Mouse (Mus musculus) v-Abl transformed pro-B cells (cell line): ENCODE results near the gene Il2ra.
"Not testable (repeated sequence)": the region's sequence is repeated elsewhere in the genome, so short reads cannot be mapped to it uniquely, and the experiment has no call there.

Source experiments
- in situ Hi-C, 2 experiments: fragments of 400-800 bp; cut with MboI; formaldehyde crosslinking; loops; one replicate each; pipeline ENCODE4 v1.15.1; 2025; ENCODE audit not compliant: unreplicated experiment in 2 of 2

Il2ra gene

DNA sequence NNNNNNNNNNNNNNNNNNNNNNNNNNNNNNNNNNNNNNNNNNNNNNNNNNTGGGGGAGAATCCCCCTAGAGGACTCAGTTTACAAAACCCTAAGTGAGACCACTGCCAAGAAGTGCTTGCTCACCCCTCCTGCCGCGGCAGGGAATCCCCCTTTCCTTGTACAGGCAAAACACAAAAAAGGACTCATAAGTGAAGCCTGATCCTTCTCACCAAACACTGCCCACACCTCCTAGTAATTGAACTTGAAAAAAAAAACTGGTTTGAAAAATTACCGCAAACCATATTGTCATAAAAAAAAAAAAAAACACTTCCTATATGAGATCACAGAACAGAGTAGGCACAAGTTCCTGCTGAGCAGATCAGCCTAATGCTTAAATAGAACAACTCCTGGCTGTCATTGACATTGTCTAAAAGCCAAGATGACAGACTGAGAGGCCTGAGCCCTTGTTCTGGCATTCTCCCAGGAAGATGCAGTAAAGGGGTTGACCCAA, at the start of gene Il2ra:
Gene Il2ra (plus strand): TSS at position 357 of the 491 bp plus-strand sequence.
- in situ Hi-C loops, result loop anchor here in 1 of 2 experiments (25.0 kb wide), 2 partner anchors 1770 to 1920 kb away; partner anchors contain the start of gene Vim

DNA sequence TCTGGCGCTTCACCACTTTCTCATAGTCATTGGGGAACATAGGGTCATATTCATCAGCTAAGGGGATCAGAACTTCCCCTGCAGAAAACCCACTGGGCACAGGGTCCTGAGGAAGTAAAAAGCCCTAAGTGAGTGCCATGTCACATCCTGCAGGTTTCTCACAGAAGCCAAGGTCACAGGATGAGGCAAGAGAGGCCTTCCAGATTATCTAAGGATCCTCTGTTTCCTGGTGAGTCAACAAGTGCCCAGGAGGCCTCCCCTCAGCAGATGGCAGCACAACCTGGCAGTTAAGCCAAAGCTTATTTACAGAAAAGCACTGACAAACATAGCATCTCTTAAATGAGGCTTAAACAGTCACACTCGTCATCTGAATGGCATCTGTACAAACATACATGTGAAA, 45.9 kb upstream of the Il2ra start:
- in situ Hi-C loops, result loop anchor here (25.0 kb wide), 3 partner anchors 266 to 791 kb away; partner anchors contain the start of gene Itga8 (in 1 of the 2)

DNA sequence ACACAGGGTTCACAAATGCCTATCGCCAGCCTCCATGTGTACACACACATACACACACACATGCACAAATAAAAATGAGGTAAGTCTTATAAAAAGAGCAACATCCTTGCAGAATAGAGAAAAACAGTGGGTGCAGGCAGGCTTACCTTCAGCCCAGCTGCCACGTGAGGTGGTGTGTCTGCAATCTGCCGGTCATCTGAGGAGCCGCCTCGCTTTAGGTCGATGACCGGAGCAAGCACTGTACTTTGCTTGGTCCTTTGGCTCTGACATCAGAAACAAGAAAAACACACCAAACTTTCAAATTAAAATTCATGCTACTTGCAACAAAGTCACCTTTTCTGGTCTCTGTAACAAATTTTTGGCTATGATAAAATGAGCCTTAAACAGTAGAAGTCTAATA, 44.7 kb upstream of the Il2ra start:
- in situ Hi-C loops, result loop anchor here (25.0 kb wide), 3 partner anchors 264 to 789 kb away; partner anchors contain the start of gene Itga8 (in 1 of the 2)

DNA sequence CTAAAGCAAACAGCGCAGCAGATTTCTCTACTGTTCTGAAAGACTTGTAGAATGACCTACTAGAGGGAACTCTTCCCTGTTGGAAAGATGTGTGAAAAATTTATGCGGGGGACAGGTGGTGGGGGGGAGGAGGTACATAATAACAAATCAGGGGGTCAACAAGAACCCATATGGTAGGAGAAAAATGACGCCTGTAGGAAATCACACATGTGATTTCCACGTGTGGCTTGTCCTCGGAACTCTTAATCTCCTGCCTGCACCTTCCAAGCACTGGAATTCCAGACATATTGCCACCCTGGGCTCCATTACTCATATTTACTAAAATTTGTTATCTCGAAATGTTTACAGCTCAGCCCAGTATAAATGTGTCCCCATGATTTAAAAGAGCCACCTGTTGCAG, 40.8 kb upstream of the Il2ra start:
- in situ Hi-C loops, result loop anchor here (5.0 to 10.0 kb wide), 3 partner anchors 81 to 271 kb away; partner anchors contain the start of genes Ankrd16 (in 1 of the 2) and Fbh1 (in 1 of the 2)

DNA sequence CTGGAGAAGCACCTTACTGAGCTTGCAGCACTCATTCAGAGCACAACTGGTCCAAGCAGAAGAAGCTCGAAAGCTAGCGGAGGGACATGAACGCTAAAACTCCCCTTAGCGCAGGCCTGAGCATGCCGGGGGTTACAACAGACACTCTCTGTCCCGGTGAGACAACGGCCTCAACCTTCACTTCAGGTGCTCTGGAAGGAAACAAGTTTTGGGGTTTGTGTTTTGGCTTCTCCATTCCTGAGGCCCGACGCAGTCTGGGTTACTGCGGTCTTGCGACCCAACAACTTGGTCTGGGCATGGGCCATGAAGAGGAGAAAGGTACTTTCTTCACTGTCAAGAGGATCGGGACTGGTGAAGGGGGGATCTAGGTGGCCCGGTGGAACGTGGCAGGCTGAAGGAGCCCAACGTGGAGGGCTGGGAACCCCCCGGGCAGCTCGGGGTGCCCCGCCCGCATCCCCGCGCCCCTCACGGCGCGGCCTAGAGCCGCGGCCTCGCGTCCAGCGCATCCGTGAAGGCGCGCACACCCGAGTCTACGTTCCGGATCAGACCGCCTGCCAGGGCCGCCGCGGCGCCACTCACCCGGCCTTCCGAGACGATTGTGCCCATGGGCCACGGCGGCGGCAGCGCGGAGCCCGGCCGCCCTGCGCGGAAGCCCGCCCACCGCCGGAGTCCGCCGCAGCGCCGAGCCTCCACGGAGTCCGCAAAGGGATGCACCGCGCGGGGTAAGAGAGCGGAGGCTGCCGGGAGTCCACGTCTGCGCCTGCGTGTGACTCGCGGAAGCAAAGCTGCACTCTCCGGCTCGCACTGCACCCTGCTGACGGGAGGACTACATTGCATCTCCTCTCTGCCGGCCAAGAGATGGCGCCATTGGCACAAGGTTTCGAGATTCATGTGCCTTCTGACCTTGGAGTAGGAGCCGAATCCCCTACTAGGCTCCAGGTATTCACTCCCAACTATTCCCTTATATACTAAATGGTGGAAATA, 39.8 kb upstream of the Il2ra start:
- in situ Hi-C loops, result loop anchor here (5.0 to 10.0 kb wide), 3 partner anchors 80 to 270 kb away; partner anchors contain the start of genes Ankrd16 (in 1 of the 2) and Fbh1 (in 1 of the 2)

DNA sequence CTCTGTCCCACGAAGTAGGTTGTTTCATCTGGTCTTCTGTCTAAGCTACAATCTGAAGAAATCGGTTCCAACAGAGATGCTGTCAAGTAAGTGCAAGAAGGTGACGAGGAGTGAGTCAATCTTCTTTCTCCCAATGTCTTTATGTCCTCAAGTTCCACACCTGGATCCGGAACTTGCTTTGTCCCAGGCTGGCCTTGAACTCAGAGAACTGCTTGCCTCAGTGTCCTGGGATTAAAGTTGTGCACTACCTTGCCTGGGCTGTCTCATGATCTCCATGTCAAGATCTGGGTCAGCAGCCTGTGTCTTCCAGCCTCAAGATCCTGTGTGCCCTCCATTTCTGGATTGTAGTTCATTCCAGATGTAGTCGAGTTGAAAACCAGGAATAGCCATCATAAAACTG, 38.6 kb upstream of the Il2ra start, which contains the start of gene Rbm17:
Gene Rbm17 (minus strand): TSS at position 101 of the 400 bp plus-strand sequence.
- in situ Hi-C loops, result loop anchor here (5.0 to 10.0 kb wide), 3 partner anchors 78 to 268 kb away; partner anchors contain the start of genes Ankrd16 (in 1 of the 2) and Fbh1 (in 1 of the 2)

DNA sequence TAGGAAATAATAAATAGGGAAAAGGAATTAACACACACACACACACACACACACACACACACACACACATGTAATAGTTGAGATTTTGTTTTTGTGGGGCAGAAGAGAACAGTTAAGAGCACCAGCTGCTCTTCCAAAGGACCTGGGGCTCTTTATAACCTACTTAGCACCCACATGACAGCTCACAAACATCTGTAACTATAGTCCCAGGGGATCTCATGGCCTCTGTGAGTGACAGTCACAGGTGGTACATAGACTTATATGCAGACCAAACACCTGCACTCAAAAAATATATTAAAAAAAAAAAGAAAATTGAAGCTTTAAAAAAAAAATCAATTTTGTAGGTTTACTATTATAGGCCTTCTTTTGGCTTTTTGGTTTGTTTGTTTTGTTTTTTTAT, 37.7 kb upstream of the Il2ra start:
- in situ Hi-C loops, result loop anchor here (5.0 to 10.0 kb wide), 4 partner anchors 57 to 267 kb away; partner anchors contain the start of genes Ankrd16 (in 1 of the 2) and Fbh1 (in 1 of the 2)

DNA sequence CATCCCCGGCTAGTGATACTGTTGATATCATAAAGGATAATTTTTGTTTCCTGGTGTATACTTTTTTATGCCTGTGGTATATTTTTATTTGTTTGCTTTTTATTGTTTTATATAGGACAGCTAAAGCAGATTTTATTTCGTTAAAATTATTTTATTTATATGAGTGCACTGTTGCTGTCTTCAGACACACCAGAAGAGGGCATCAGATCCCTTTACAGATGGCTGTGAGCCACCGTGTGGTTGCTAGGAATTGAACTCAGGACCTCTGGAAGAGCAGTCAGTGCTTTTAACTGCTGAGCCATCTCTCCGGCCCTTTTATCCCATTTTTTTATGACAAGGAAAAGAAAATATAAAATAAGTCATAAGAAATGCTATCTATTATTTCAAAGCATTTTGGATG, 35.9 kb upstream of the Il2ra start:
- in situ Hi-C loops, result loop anchor here (5.0 to 10.0 kb wide), 2 partner anchors 56 to 168 kb away; partner anchors contain the start of genes Ankrd16 (in 1 of the 2) and Fbh1 (in 1 of the 2)

DNA sequence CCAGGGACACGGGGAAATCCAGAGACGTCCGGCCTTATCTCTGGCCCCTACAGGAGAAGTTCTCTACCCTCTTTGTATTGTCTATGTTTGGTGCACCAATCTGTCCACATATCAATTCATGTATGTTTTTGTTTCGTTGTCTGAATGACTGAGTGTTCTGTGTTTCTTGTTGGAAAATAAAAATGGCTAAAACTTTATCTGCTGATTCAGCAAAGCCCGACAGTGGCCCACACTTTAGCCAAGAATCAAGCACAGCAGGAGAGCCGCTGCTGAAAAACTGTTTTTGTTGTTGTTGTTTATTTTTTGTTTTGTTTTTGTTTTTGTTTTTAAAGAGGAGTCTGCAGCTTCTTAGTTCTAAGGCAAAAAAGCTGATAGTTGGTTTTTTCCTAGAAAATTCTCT, 29.7 kb upstream of the Il2ra start:
- in situ Hi-C loops, result not testable (repeated sequence)

DNA sequence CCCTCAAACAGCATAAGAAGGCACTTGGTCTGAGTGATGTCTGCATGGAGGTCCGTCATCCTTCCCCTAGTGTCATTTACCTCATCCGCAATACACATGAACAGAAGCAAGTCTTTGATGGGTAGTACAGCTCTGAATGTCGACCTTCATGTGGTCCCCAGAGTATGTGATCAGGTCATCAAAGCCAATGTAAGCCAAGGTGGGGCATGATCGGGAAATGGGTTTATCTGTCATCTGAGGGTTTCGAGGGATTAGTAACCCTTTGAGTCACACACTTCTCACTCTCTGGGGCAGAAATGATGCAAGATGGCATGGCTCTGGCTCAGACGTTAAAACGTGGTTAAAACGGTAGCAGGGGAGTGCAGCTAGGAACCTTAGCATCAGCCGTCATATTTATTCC, 25.8 kb upstream of the Il2ra start:
- in situ Hi-C loops, result no loop called here

DNA sequence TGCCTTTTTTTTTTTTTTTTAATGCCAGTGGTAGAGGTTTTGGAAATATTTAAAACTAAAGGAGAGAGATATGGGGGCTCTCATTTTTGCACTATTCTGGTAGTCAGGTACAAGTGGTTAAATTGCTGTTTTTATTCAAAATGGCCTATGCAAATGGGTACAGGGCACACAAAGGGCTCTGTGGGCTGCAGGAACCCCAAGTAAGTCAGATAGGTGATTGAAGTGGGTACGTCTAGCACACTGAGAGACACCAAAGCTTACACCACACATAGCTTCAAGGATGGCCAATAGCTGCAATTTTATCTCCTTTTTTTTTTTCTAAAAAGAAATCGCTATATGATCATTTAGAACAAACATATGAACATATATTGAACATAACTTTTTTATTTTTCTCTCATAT, 23.0 kb upstream of the Il2ra start:
- in situ Hi-C loops, result no loop called here

DNA sequence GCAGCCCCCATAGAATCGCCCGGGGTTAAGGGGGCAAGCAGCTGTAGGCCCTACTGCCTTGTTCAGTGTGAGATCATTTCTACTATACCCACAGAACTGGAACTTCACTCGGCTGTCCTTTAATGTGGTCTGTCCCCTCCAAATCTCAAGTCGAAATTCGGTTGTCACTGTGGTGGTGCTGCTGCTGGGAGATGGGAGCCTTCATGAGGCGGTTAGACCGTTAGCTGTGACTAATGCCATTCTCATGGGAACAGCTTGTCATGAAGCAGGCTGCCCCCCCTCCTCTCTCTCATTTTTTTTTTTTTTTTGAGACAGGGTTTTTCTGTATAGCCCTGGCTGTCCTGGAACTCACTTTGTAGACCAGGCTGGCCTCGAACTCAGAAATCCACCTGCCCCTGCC, 19.4 kb upstream of the Il2ra start:
- in situ Hi-C loops, result no loop called here

DNA sequence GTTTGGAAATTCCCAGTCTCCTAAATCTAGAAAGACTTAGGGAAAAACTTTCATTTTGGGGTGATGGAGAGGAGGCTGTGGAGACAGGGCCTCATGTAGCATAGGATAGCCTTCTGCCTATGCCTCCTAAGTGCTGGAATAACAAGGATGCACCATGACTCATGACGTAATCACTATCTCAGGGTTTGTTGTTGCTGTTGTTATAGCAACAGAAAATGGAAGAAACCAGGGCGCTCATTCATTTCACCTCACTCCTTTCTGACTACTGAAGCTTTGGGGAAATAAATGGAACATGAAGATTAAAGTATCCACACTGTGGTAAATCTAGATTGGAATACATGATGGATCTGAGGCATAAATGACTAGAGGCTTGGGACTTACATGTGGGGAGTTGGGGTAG, 18.9 kb upstream of the Il2ra start:
- in situ Hi-C loops, result no loop called here

DNA sequence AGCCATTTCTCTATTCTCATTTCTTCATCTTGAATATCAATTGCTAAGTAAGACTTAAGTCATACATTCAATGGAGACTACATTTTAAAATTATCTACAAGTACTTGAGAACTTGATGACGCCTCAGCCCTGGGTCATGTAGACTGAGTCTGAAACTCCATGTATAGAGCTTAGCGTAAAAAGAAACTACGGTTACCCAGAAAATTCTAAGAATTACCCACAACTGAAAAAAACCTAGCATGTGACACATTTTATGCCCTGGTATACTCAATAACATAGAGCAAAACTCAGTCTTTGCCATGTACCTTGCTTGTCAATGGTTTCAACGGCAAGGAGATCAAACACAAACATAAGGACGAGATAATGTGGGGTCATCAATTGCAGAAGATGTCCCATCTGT, 16.7 kb upstream of the Il2ra start, which contains the start of gene Gm17490:
Gene Gm17490 (minus strand): TSS at position 375 of the 400 bp plus-strand sequence.
- in situ Hi-C loops, result loop anchor here in 1 of 2 experiments (25.0 kb wide), 2 partner anchors 1786 to 1936 kb away; partner anchors contain the start of gene Vim

DNA sequence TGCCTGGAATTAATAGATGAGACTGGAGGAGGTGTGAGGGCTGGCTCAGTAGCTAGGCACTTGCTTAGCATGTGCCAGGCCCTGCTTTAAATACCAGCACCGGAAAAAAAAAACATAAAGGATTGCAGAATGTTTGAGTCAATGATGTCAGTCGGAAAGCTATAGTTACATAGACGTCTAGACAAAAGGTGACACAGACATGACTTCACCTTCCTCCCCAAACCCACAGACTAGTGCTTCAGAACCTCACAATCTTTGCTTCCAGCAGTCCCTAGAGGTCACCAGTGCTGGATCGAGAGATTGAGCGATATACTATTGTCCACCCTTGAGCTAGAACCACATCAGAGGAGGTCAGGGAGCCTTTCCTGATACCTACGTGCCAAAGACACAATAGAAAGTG, 7.6 kb upstream of the Il2ra start:
- in situ Hi-C loops, result loop anchor here in 1 of 2 experiments (25.0 kb wide), 2 partner anchors 1777 to 1927 kb away; partner anchors contain the start of gene Vim

DNA sequence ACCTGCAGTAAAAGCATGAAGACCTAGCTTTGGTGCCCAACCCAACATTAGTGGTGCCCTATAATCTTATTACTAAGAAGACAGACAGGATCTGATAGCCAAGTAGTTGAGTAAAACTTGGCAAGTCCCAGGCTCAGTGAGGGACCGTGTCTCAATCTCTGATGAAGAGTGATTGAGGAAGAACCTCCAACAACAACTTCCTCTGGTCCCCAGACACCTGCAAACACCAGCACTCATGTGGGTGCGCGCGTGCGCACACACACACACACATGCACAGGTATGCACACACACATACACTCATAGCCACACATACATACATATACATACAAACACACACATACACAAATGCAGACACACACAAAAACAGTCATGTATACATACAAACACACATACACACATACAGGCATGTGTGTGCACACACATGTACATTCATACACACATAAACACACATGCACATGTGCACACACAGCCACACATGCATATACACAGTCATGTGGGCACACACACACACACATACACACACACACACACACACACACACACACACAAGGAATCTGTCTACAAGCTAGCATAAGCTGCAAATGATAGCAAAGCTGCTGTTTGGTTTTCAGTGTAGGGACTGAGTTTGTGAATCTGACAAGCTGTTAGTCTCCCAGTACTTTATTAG, 7.0 kb upstream of the Il2ra start:
- in situ Hi-C loops, result loop anchor here in 1 of 2 experiments (25.0 kb wide), 2 partner anchors 1777 to 1927 kb away; partner anchors contain the start of gene Vim

DNA sequence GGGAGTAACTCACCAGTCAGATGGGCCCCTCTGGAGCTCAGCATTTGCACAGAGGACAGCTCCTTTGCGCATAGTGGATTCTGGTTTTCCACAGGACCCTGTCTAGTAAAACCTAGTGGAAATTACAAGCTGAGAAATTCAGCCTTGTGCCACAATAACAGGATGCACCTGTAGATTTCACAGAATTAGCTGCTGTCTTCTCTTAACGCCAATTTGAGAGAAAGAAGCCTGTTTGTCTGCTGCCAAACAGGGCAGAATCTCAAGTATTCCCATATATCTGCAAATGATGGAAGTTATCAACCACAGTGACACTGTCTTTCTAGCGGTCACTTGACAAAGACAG, 6.5 kb upstream of the Il2ra start:
- in situ Hi-C loops, result loop anchor here in 1 of 2 experiments (25.0 kb wide), 2 partner anchors 1776 to 1926 kb away; partner anchors contain the start of gene Vim

DNA sequence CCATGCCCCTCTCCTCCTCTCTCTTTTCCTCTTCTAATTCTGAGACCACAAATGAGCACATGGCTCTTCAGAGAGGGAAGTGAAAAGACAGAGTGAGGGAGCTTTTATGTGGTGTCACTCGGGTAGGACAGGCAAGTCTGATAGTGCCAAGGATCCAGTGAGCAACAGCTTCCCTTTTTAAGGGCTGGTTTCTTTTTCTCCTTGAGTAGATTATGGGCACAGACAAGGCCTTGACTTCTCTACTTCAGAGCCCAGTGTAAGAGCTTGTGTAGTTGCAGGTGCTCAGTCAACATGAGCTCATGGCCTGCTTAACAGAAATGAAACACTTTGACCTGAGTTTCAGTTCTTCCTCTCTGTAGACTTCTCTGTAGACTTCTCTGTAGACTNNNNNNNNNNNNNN, 5.5 kb upstream of the Il2ra start:
- in situ Hi-C loops, result loop anchor here in 1 of 2 experiments (25.0 kb wide), 2 partner anchors 1775 to 1925 kb away; partner anchors contain the start of gene Vim

DNA sequence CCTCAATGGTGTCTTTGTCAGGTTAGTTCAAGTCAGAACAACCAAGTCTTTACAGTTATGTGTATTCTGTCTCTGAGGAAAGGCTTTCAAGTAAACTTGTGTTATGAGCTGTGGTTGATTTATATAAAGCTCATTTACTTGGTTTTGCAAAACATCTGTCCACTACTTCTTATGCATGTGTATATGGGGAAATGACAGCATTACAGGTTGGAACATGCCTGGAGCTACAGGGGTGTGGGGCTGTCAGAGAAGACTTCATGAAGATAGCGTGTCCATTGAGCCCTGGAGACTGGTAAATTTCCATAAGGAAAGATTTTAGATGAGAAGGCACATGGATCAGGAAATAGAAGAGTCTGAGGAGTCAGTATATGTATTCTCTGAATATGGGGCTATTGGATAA, 1.4 kb downstream of the Il2ra start:
- in situ Hi-C loops, result loop anchor here in 1 of 2 experiments (25.0 kb wide), 2 partner anchors 1768 to 1918 kb away; partner anchors contain the start of gene Vim

DNA sequence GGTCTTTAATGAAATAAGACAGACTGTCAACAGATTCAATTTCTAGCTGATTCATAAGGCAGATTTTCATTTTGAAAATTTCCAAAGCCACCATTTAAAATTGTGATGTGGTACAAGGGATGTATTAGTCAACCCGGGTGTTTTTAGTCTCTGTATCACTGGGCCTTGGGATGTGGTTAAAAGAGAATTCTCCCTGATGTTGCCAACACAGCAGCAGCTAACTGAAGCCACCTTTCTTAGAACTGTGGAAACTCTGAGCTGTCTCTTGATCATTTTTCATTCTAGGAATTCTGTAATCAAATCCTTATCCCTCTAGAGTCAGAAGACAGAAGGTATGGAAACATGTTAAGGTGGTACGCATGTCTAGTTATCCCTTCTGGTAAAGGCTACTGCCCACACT, 2.7 kb downstream of the Il2ra start:
- in situ Hi-C loops, result loop anchor here in 1 of 2 experiments (25.0 kb wide), 2 partner anchors 1767 to 1917 kb away; partner anchors contain the start of gene Vim
